Mouse (Mus musculus) layer of hippocampus, adult 2 months (tissue): ENCODE results near the gene Supt3. TPM values are rescaled to one million over a fixed set of nuclear protein-coding genes. Genes with fewer than 3 reads are reported as not detected.

Experiments used
- DNase-seq, 2 experiments: peaks; one replicate each; pipeline ENCODE4 v3.0.0; 2022; ENCODE audit warnings: low spot score in 2 of 2
- H3K27ac ChIP-seq: fragments of 200-600 bp; 2 replicates; pipeline ENCODE4 v1.8.1; 2022
- H3K4me3 ChIP-seq: fragments of 200-600 bp; 2 replicates; pipeline ENCODE4 v1.8.1; 2022; ENCODE audit warnings: mild to moderate bottlenecking
- CTCF ChIP-seq: fragments of 200-600 bp; conservative IDR thresholded peaks from 2 replicates; pipeline ENCODE4 v1.8.1; 2022; ENCODE audit warnings: antibody characterized with exemption, mild to moderate bottlenecking, moderate library complexity
- total RNA-seq, 2 experiments: library from RNA; stranded (reverse); gene quantifications; 2 replicates each; pipeline ENCODE4 v1.2.3; 2021

Gene Supt3
- total RNA-seq, 2 experiments from 2014 or later, result 14.9 to 18.7 TPM

- Histone ChIP-seq H3K4me3 (no peak overlapping the region), H3K27ac (no peak overlapping the region)
- TF ChIP-seq CTCF, result no peak
- no peak for DNase-seq
Measured at GRCm38 (mm10) chr17:44943536-44944090, 166.7 kb downstream of the Supt3 start.

- no peak for TF ChIP-seq CTCF
- H3K27ac ChIP-seq, result no peak overlapping the region
- H3K4me3 ChIP-seq, result no peak overlapping the region
- no peak for DNase-seq
Measured at GRCm38 (mm10) chr17:44945333-44945732, 168.4 kb downstream of the Supt3 start.

- no peak for DNase-seq
- no peak overlapping the region for H3K4me3 ChIP-seq
- H3K27ac ChIP-seq, result no peak overlapping the region
- TF ChIP-seq CTCF, result no peak
Measured at GRCm38 (mm10) chr17:44948321-44948720, 171.4 kb downstream of the Supt3 start.

- DNase-seq, result no peak
- Histone ChIP-seq H3K27ac (no peak overlapping the region), H3K4me3 (no peak overlapping the region)
- TF ChIP-seq CTCF, result no peak
Measured at GRCm38 (mm10) chr17:44956671-44957070, 179.7 kb downstream of the Supt3 start.

- Histone ChIP-seq H3K4me3 (no peak overlapping the region), H3K27ac (peak overlapping the region; percentile 40)
- TF ChIP-seq CTCF, result no peak
- DNase-seq, result peak; percentile 8 to 29
Measured at GRCm38 (mm10) chr17:44963051-44963798, 186.3 kb downstream of the Supt3 start.

GRCm38 (mm10) chr17:44967186-44967585 is 190.2 kb downstream of the Supt3 start:
- H3K4me3 ChIP-seq, result no peak overlapping the region
- no peak for TF ChIP-seq CTCF
- peak overlapping the region; percentile 21; the same call in 1 of the 2 replicates for H3K27ac ChIP-seq
- DNase-seq, result no peak

- Histone ChIP-seq H3K27ac (peak overlapping the region; percentile 57), H3K4me3 (no peak overlapping the region)
- TF ChIP-seq CTCF, result no peak
- no peak for DNase-seq
Measured at GRCm38 (mm10) chr17:44970255-44970654, 193.3 kb downstream of the Supt3 start.

- TF ChIP-seq CTCF, result no peak
- DNase-seq, result no peak
- no peak overlapping the region for H3K27ac ChIP-seq
Measured at GRCm38 (mm10) chr17:44973489-44973888, 196.5 kb downstream of the Supt3 start.

GRCm38 (mm10) chr17:44977690-44978089 is 200.7 kb downstream of the Supt3 start:
- Histone ChIP-seq H3K4me3 (no peak overlapping the region), H3K27ac (no peak overlapping the region)
- no peak for TF ChIP-seq CTCF
- DNase-seq, result no peak

More at GRCm38 (mm10) chr17:44973489-44973888, 196.5 kb downstream of the Supt3 start:
- no peak overlapping the region for H3K4me3 ChIP-seq

- TF ChIP-seq CTCF, result no peak
- Histone ChIP-seq H3K27ac (no peak overlapping the region), H3K4me3 (no peak overlapping the region)
- no peak for DNase-seq
Measured at GRCm38 (mm10) chr17:44987964-44988363, 211.0 kb downstream of the Supt3 start.

- no peak overlapping the region for H3K27ac ChIP-seq
- DNase-seq, result no peak
- no peak overlapping the region for H3K4me3 ChIP-seq
- no peak for TF ChIP-seq CTCF
Measured at GRCm38 (mm10) chr17:45003311-45003710, 226.4 kb downstream of the Supt3 start.

- no peak for TF ChIP-seq CTCF
- no peak overlapping the region for H3K4me3 ChIP-seq
- no peak overlapping the region for H3K27ac ChIP-seq
- no peak for DNase-seq
Measured at GRCm38 (mm10) chr17:45004477-45005170, 227.7 kb downstream of the Supt3 start.

GRCm38 (mm10) chr17:45007461-45007860 is 230.5 kb downstream of the Supt3 start:
- no peak for DNase-seq
- TF ChIP-seq CTCF, result no peak
- Histone ChIP-seq H3K27ac (no peak overlapping the region), H3K4me3 (no peak overlapping the region)

GRCm38 (mm10) chr17:45008663-45009062 is 231.7 kb downstream of the Supt3 start:
- TF ChIP-seq CTCF, result no peak
- H3K27ac ChIP-seq, result no peak overlapping the region
- H3K4me3 ChIP-seq, result no peak overlapping the region
- DNase-seq, result no peak
